Mouse (Mus musculus): ENCODE measurements around the gene Ddx49.

The Ddx49 gene

DNA sequence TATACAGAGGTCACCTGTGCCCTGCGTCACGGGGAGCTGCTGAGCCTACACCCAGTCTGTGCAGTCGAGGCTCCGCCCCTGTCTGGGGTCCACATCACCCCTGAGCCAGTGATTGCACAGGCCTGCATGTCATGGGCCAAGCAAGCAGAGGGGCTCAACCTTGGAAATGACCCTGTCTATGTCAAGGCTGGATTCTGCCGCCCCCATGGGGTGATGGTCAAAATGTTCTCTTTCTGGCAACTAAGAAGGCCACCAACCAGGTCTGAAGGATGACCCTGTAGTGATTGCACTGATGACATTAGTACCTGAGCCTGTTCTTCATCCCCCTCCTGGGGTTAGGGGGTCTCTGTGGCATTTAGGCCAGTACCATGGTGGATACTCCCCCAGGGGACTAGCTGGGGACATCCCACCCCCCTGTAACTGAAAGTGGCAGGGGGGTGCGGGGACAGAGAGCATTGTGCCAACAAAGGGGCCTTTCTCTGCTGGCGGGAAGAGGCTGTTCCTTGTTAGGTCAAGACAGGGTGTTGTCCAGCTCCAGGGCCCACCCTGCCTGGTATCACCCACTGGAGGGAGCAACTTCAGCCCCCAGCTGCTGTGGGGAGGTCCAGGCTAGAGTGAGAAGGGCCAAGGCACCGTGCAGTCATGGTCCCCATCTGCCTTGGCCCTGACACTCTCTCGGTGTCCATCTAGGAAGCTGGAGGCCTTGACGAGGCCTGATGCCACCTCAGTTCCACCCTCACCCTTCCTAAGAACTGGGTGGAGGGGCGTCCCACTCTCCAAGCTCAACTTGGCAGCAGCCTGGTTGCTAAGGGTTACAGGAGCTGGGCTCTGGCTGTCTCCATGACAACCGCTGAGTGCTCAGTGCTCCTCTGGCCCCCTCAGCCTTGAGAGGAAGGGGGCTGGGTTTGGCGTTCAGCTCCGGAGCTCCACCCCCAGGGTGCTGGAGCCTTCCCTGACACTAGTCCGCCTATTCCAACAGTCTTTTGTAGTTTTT is 14.5 kb upstream of the Ddx49 start:
- DNase-seq = peak in 1 of 2 experiments; percentile 16

DNA sequence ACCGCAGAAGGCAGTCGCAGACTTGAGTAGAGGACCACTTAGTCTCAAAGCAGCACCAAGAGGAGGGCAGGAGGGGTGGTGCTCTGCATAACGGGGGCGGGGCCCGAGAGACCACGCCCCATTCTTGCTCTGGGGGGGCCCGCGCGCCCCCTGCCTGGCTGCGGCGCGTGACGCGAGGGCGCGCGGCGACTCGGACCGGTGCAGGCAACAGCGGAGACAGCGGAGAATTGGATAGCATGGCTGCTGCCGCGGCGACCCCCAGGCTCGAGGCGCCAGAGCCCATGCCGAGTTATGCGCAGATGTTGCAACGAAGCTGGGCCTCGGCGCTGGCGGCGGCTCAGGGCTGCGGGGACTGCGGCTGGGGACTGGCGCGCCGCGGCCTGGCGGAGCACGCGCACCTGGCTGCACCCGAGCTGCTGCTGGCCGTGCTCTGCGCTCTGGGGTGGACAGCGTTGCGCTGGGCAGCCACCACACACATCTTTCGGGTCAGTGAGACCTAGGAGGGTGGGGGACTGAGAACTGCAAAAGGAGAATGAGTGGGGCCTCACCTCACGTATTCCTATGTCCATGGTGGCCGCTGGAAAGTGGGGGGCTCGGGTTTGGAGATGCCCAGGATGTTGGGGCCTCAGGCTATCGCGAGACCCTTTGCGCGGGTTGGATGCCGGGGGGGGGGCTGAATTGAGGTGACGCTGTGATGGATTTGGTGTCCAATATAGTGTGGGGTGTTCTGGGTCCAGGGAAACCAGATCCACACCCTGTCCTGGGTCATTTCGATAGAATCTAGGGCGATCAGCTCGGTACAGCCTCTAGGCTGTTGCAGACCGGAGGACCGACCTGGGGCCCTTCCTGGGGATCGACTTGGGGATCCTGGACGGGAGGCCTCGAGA is 13.6 kb upstream of the Ddx49 start, which contains the start of gene Cers1:
Gene Cers1 (plus strand): TSS at position 152 of the 887 bp plus-strand sequence.
- DNase-seq = peak; percentile 30 to 60

DNA sequence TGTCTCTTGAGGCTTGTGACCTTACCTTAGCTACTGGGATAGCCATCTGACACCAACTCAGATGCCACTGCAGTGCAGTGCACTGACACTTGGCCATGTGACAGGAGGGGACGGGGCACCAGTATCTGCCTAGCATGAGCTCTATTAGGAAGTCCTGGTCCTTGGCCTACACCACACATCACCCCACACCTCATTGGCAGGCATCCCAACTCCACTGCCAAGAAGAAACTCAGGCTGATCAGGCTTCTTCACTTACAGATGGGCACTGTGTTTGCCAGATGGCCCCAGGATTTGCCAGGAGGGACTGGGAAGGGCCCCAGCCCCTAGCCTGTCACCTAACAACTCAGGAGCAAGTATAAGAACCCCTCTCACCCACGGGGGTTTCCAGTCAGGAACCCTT is 11.1 kb upstream of the Ddx49 start:
- DNase-seq = no peak

DNA sequence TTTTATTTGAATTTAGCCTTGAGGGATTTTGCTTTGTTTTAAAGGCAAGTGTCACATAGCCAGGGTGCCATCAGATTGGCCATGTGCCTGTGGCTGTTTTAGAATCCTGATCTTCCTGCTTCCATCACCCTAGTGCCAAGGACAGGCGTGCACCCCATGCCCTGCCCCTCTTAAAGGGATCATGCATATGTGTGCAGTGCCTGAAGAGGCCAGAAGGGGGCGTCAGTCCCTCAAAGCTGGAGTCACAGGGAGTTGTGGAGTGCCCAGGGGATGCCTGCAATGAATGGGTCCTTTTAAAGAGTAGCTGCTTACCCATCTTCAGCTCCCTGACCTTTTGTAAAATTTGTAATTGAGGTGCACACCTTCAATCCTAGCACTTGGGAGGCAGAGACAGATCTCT is 7.0 kb upstream of the Ddx49 start:
- DNase-seq = peak in 1 of 2 experiments; percentile 50

DNA sequence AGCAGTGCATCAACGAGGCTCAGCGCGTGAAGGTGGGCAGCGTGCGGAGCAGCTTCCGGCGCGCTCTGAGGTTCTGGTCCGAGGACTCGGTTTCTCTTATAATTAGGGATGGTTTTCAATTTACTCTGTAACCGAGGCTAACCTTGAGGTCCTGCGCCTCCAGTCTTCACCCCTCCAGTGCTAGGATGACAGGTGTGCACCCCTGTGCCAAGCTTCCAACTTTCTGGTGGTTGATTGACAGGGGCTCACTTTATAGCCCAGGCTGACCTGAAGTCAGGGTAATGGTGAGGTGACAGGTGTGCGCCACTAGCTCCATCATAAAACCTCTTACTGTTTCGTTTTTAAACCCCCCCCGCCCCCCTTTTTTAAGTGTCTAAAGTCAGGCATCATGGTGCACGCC is 612 bp upstream of the Ddx49 start:
- no peak for DNase-seq

DNA sequence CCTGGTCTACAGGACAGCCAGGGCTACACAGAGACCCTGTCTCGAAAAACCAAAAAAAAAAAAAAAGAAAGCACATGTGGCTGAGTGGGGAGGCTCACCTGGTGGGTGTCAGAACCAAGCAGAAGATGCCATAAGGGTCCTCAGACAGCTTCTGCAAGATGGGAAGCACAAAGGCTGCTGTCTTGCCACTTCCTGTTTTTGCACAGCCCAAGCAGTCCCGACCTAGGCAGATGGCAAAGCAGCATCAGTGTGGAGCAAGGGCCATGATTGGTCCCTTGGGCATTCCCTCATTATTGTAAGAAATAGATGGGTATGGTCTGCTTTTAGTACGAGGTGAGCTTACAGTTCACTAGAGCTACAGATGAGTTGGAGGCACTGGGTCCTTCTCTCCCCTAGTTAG is 1.4 kb downstream of the Ddx49 start:
- DNase-seq = no peak

DNA sequence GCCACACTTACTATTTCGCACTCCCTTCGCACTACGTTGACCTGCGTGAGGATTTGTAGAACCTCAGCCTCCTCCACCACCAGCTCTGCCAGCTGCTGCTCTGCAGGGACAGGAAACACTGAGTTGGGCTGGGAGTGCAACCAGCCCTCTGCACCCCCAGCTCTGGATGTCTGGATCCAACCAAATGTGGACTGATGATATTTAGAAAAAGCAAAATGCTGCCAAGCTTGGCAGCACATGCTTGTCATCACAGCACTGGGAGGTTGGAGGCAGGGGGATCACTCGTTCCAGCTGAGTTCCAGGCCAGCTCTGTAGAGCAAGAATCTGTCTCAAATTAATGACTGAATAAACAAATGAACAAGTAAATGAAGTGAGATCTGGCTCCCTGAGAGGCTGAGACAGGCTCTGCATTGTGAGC is 8.3 kb downstream of the Ddx49 start:
- no peak for DNase-seq

DNA sequence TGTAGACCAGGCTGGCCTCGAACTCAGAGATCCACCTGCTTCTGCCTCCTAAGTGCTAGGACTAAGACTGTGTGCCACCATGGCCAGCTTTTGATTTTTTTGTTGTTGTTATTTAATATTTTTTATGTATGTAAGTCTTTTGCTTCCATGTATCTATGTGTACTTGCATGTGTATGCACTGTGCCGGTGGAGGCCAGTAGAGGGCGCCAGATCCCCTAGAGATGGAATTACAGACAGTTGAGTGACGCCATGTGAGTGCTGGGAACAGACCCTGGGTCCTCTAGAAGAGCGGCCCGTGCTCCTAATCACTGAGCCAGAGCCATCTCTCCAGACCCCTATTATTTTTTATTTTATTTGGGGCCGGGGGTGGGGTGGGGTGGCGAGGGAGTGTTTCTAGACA is 15.6 kb downstream of the Ddx49 start:
- DNase-seq = peak in 1 of 2 experiments; percentile 37

DNA sequence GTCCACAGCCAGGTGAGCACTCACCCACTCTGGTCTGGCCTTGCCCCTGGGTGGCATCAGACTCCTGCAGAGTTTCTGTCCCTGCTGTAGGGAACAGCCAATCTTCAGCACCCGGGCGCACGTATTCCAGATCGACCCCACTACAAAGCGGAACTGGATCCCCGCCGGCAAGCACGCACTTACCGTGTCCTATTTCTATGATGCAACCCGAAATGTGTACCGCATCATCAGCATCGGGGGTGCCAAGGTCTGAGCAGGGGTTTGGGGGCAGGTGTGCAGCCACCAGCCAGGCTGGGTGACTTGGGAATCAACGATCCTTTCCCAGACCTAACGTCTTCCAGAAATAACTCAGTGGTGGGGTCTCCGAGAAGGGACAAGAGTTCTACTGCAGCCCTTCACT is 17.0 kb downstream of the Ddx49 start:
- no peak for DNase-seq

DNA sequence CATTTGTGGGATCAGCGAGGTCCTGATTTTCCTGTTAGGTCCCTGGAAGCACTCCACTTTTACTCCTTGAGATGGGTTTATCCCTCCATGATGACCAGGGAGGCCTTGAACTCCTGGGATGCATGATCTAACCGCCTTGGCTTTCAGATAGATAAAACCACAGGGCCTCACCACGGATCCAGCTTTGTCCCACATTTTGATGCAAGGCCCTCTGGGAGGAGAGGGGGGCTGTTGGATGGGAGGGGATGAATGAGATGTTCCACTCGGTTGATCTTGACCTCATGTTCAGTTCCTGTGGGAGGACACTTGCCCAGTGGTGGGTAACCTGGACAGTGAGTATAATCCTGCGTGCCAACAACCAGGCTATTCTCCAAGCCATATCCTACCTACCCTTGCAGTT is 17.9 kb downstream of the Ddx49 start:
- DNase-seq = no peak

DNA sequence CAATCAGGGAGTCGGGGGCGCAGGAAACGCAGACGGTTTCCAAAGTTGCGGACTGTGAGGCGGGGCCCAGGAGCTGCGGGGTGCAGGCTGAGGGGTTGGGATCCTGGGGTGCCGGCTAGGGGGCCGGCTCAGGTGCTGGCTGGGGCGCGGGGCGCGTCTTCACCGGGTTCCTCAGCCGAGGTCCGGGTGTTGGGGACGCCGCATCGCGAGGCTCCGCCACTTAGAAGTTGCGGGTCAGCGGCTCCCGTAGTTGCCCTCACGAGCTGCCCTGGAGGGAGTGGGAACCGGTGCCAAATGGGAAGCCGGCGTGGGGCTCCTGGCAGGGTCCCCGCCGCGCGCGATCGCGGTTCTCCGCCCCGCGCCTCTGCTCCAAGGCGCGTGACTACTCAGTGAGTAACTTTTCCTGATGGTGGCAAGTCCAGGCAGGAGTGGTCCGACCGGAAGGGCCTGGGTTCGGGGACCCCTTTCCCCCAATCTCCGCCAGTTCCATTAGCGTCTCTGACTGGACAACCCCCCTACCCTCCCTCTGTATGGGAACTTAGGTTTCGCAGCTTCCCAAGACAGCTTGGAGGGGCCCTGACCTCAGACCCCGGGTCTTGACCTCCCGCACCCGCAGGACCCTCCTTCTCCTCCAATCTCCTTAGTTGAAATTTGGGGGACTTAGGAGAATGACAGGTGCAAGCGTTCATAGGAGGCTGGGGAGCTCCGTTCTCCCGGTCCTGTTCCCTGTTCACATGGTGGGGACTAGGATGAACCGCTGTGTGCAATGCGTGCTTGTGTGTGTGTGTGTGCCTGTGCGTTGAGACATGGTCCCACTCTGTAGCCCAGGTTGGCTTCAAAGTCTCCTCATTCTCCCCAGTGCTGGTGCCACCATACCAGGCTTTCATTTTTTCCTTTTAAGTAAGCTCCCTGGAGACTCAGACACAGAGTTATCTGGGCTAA is 18.9 kb downstream of the Ddx49 start:
- peak; percentile 12 to 45 for DNase-seq

DNA sequence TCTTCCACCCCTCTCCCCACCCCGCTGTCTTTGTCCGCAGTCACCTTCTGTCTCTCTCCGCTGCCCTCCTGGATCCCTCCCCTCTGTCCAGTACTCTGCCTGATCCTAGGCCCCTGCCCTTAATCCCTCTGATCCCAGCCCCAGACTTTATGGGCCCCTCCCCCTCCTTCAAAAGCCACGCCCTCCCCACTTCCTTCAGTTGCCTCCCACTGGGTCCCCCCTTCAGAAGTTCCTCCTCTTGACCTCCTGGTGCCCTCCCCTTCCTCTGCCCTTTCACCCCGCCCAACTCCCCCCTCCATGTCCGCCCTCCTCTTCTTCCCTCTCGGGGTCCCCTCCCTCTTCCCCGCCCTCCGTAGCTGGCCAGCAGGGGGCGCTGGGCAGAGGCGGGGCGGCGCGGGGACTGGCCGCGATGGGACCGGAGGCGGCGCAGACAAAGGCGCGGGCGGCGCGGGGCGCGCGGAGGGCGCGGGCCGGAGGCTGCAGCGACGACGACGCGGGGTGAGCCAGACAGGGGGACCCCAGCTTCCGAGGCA is 19.6 kb downstream of the Ddx49 start, which contains the start of gene Homer3:
Gene Homer3 (plus strand): TSS at position 225 of the 533 bp plus-strand sequence.
- DNase-seq = peak; percentile 92 to 95

DNA sequence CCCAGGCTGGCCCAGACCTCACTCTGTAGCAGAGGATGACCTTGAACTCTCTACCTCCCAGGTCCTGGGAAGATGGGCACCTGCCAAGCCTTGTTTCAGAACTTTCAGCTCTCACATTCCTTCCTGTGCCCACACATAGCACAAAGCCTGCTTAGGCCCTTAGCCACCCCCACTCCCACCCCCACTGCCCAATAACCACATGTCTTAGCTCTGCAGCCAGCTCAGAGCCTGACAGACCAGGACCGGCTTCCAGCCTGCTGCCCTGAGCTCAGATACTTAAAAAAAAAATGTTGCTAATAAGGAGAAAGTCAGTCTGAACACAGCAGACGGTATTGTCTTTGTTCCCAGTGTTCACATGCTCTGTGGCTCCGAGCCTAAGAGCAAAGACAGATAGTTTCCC is 21.3 kb downstream of the Ddx49 start:
- no peak for DNase-seq

DNA sequence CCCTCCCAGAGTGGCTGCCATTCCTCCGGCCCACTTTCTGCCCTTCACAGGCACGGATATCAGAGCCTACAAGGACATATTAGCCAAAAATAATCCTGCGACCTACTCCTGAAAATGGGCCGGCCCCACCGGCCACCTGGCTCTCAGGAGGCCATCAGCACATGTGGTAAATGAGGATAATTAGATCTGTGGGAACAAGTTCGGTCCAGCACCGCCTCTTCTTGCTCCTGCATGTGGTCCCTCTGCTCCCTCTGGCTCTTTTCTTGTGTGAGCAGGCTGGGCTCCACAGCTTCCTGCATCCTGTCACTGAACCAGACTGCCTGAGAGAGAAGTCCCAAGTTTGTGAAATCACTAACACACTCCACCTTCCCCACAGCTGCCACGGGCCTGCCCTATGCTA is 23.0 kb downstream of the Ddx49 start:
- no peak for DNase-seq

DNA sequence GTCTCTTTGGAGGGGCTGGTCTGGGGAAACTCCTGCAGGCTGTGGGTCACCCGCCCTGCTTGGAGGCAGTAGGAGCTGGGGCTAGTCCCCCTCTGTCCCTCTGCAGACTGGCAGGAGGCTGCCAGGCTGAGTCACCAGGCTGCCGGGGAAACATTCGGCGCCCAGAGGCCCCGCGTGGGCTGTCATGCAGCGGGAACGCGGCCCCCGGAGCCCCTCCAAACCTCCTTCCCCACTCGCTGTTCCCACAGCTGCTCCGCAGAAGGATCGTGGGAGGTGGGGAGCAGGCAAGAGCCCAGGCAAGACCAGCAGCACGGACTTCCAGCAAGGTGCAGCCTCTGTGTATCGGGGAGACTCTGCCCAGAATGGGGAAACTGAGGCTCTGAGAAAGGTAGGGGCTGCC is 24.1 kb downstream of the Ddx49 start:
- no peak for DNase-seq

DNA sequence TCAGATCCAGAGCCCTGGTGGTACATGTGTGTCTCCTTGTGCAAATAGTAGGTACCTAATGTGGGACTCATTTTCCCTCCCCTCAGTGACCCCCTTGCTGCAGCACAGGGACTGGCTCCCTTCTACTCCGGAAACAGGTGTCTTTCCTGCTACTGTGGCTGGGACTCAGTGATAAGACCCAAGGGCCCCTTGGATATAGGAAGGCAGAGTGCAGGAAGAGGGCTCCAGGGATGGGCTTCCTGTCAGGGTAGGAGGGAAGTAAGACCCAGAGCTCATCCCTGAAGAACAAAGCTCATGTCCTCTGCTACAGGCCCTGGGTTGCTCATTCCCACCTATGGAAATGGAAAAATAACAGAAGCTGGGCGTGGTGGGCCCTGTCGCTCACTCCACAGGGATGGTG is 25.8 kb downstream of the Ddx49 start:
- DNase-seq = peak; percentile 40 to 68

DNA sequence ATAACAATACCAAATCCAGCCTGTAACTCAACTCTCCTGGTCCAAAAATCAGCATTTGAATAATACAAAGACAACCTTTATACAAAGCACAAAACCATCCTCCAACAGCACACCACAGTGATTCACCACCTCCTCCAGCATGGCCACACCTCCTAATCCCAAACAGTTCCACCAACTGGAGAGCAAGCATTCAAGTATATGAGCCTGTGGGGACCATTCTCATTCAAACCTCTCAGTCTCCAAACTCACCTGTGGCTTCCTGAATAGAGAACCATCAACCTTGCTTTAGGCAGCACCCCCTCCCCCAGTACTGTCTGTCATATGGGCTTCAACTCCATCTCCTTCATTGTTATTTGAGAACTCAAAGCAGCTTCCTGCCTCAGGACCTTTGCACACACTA is 27.9 kb downstream of the Ddx49 start:
- DNase-seq = no peak

DNA sequence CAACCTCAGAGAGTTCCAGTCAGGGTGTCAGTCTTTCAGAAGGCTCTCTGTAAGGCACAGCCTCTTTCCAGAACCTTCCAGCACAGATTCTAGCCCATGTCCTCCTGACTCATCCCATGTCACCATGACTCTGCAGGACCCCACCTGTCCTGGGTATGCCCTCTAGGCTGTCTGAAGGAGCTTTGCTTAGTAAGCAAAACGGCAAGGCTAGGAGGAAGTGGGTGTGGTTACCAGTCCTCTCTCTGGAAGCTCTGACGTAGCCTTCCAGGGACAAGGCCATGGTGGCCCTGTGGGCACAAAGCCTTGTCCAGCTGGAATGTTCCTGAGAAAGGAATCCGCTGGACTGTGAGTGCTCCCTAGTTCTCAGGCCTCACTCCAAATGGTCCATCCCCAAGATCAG is 29.3 kb downstream of the Ddx49 start:
- peak; percentile 40 to 53 for DNase-seq

DNA sequence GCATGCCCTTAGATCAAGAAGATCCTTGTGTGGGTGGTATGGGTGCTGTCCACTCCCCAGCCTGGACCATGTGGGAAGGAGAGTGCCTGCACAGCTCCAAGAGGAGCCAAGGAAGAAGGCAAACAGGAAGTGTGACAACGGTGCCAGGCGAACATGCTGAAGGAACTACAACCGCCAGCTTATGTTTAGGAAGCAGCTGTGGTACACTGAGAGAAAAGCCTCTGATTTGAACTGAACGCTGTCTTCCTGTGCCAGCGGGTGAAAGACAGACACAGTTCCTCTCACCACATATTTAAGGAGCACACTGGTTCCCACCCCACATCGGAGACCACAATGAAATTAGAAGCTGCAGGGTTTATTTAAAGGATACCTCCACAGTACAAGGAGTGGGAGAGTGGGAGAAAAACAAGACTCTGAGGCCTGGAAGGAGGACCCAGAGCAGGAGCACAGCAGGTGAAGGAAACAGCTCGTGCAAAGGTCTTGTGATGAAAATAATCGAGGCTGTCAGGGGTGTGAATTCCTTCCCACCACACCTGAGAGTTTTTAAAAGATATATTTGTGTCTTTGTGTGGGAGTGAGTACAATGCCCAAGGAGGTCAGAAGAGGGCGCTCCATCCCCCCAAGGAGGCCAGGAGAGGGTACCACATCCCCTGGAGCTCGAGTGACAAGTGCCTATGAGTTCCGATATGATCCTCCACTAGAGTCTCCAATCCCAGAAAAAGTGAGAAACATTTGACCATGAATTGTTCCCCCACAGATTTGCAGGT is 33.3 kb downstream of the Ddx49 start:
- peak; percentile 14 to 64 for DNase-seq

DNA sequence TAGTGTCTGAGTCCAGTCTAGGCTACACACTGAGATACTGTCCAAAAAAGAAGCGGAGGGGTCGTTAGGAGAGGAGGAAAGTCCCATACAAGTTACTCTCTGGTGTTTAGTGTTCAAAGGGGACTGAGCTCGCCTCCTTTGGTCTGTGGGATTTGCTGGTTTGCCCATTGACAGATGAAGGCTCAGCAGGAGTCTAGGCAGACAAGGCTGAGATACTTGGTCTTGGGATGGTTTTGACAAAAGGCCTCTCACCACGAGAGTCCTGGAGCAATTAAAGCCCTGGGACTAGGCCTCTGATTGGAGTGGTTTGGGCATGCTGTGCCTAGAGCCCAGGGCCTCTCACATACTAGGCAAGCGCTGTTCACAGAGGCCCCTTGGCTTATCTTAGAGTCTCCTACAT is 34.0 kb downstream of the Ddx49 start:
- DNase-seq = no peak

DNA sequence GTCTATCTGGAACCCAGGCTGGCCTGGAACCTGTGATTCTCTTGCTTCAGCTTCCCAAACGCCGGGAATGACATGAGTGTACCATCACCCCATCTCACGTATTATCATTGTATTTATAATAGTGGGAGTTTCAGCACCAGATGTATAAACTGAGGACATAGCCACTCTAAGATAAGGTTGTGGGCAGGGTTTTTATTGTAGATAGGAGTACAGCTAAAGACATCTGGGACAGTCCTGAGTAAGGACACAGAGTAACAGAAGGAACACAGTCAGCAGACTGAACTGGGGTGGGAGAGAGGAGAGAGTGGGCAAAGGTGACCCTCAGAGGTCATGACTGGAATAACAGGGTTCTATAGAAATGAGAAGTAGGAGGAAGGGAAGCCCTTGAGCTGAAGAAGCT is 34.6 kb downstream of the Ddx49 start:
- no peak for DNase-seq

Measured in kidney, postnatal 36 days (tissue).